Mouse (Mus musculus): ENCODE measurements around the gene Gpatch3.

Gene Gpatch3

GRCm38 (mm10) chr4:133584059-133584951 lies 9.8 kb downstream of the Gpatch3 start, which contains the start of gene Gpn2:
TSS of gene Gpn2 (plus strand) at chr4:133584362.
- peak; percentile 90 for DNase-seq

GRCm38 (mm10) chr4:133592570-133592969 lies 18.0 kb downstream of the Gpatch3 start:
- peak; percentile 82 for DNase-seq

- DNase-seq, result no peak
Measured at GRCm38 (mm10) chr4:133595538-133595937, 21.0 kb downstream of the Gpatch3 start.

- no peak for DNase-seq
Measured at GRCm38 (mm10) chr4:133596084-133596483, 21.5 kb downstream of the Gpatch3 start.

- no peak for DNase-seq
Measured at GRCm38 (mm10) chr4:133598616-133599015, 24.1 kb downstream of the Gpatch3 start.

GRCm38 (mm10) chr4:133599116-133599515 lies 24.6 kb downstream of the Gpatch3 start:
- no peak for DNase-seq

GRCm38 (mm10) chr4:133599571-133600073 lies 25.1 kb downstream of the Gpatch3 start:
- DNase-seq, result peak; percentile 91

GRCm38 (mm10) chr4:133600306-133600705 lies 25.8 kb downstream of the Gpatch3 start:
- DNase-seq, result no peak

- DNase-seq, result peak; percentile 34
Measured at GRCm38 (mm10) chr4:133601721-133602218, 27.2 kb downstream of the Gpatch3 start, which contains the start of gene Sfn. TSS of gene Sfn (minus strand) at chr4:133602168.

GRCm38 (mm10) chr4:133603056-133603455 lies 28.5 kb downstream of the Gpatch3 start:
- DNase-seq, result no peak

- no peak for DNase-seq
Measured at GRCm38 (mm10) chr4:133604175-133604574, 29.6 kb downstream of the Gpatch3 start.

GRCm38 (mm10) chr4:133604856-133605255 lies 30.3 kb downstream of the Gpatch3 start:
- DNase-seq, result no peak

- DNase-seq, result no peak
Measured at GRCm38 (mm10) chr4:133605330-133605729, 30.8 kb downstream of the Gpatch3 start.

- DNase-seq, result no peak
Measured at GRCm38 (mm10) chr4:133607284-133607683, 32.7 kb downstream of the Gpatch3 start.

- DNase-seq, result peak; percentile 78
Measured at GRCm38 (mm10) chr4:133609719-133610118, 35.2 kb downstream of the Gpatch3 start.

GRCm38 (mm10) chr4:133611815-133612214 lies 37.3 kb downstream of the Gpatch3 start:
- no peak for DNase-seq

GRCm38 (mm10) chr4:133612416-133612815 lies 37.9 kb downstream of the Gpatch3 start:
- DNase-seq, result no peak

GRCm38 (mm10) chr4:133613026-133613425 lies 38.5 kb downstream of the Gpatch3 start:
- DNase-seq, result no peak

- DNase-seq, result no peak
Measured at GRCm38 (mm10) chr4:133613867-133614266, 39.3 kb downstream of the Gpatch3 start.

- peak; percentile 57 for DNase-seq
Measured at GRCm38 (mm10) chr4:133614274-133614761, 39.8 kb downstream of the Gpatch3 start.

- DNase-seq, result peak; percentile 22
Measured at GRCm38 (mm10) chr4:133615416-133615815, 40.9 kb downstream of the Gpatch3 start.

GRCm38 (mm10) chr4:133617936-133618335 lies 43.4 kb downstream of the Gpatch3 start:
- no peak for DNase-seq

GRCm38 (mm10) chr4:133619473-133620136 lies 45.1 kb downstream of the Gpatch3 start:
- DNase-seq, result no peak

Measured in retina, postnatal 1 day (tissue).